Mouse (Mus musculus) T-helper 2 cell (primary cell): ENCODE data around the gene Dcaf8.
"Not testable (repeated sequence)": the region's sequence is repeated elsewhere in the genome, so short reads cannot be mapped to it uniquely, and the experiment has no call there.

Experiments used
- in situ Hi-C: fragments of 300-600 bp; cut with MboI, MseI; formaldehyde crosslinking; loops from one replicate; pipeline ENCODE4 v1.15.1; 2025; ENCODE audit warnings: high pct_unique_total_duplicates

Dcaf8 gene

DNA sequence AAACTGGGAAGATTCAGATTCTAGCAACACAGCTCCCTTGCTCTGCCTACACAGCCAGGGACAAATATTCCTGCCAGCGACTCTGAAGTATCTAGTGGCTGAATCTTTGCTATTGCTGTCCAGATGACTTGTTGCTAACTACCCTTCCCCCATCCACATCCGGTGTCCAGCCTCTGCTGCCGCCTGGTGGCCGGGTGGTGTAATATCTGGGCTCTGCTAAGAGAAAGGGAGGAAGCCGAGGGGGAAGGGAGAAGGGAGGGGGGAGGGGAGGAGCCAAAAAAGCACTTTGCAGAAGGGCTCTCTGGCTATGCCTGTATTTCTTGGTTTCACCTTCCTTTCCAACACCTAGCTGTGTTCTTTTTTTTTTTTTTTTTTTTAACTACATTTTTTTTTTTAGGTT, 69.3 kb downstream of the Dcaf8 start:
- in situ Hi-C loops: loop anchor here (25.0 kb wide), 1 partner anchor 1355 kb away; the partner anchor contains the start of gene Atf6

DNA sequence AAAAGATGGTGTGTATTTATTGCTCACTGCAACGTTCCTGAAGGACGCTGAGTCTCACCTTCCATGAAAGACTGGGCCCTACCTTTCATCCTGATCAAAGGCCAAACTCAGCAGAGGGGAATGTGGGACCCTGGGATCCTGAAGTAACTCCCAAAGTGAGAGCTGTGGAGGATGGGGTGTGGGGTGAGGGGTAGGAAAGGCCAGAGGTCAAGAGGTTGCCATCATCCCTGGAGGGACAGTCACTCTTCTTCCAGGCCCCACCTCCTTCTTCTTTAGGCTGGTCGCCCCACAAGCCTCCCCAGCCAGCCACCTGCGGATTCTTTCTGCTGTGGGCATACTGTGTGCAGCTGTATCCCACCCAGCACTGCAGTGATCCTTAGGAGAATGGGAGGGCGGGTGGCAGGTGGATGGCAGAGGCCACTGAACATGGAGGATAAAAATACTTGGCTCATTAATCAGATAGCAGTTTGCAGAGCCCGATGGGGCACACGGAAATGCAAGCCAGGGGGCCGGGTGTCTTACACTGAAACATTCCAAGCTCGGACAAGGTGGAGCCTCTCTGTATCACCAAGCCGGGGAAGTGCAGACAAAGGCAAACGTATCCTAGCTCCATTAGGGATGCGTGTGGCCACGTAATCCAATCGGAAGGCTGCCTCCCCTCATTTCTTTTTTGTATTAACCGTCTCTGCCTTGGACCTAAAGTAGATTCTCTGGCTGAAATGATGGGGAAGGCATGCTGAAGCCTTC, 70.5 kb downstream of the Dcaf8 start:
- in situ Hi-C loops: loop anchor here (25.0 kb wide), 1 partner anchor 1356 kb away; the partner anchor contains the start of gene Atf6

DNA sequence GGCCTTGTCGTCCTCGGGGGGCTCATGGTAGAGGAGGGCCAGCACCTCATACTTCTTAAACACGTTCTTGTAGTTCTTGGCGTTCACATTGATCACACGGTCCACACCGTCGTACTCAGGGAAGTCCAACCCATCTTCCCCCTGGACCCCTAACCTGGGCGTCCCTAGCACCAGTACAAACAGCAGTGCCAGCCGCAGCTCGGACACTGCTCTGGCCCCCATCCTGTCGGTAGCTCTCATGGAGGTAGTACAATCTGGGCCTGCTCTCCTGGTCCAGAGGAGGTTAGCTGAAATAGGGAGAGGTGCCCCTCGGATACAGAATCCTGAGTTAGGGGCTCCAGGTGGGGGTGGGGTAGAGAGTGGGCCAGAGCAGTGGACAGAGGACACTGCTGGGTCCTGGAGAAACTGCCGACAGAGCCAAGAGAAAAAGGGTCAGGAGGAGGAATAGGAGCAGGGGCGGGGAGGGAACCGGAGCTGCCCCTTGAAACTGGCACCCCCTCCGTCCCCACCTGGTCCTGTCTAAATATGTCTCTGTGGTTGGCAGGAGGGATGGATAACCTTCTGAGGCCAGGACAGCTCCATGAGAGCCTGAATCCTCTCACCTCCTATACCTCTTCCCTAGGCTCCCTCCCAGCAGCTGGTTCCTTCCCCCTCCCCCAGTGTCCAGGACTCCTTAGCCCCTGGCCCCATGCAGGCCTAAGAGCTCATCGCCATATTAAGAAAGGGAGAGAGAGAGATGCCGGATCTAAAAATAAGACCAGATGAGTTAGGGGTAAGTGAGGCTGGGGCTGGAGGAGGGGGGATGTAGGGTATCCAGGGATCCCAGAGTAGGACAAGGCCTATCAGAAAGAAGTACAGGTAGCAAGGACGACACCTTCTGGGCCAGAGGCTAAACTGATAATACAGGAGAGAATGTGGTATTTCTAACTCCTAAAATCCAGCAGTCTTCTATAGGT, 71.8 kb downstream of the Dcaf8 start, which contains the start of gene Casq1:
Gene Casq1, minus strand, starts transcription at position 418 of the 956 bp plus-strand sequence.
- in situ Hi-C loops: loop anchor here (25.0 kb wide), 1 partner anchor 1357 kb away; the partner anchor contains the start of gene Atf6

DNA sequence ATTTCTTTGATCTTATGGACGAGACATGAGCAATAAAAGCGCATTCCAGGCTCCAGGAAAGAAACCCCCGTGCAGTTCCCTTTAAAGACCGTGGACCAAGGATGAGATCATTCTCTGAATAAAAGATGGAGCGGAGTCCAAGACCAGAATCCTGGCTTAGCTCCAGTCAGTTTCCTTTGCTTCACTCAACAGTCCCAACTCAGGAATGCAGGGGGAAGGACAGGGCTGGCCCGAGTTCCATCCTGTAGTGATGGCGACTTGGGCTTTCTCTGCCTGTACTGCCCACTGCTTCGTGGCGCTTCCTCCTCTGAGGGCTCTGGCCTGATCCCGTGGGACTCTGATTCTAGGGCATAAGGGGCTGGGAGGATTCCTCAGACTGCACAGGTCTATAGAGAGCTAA, 72.5 kb downstream of the Dcaf8 start:
- in situ Hi-C loops: loop anchor here (25.0 kb wide), 1 partner anchor 1358 kb away; the partner anchor contains the start of gene Atf6

DNA sequence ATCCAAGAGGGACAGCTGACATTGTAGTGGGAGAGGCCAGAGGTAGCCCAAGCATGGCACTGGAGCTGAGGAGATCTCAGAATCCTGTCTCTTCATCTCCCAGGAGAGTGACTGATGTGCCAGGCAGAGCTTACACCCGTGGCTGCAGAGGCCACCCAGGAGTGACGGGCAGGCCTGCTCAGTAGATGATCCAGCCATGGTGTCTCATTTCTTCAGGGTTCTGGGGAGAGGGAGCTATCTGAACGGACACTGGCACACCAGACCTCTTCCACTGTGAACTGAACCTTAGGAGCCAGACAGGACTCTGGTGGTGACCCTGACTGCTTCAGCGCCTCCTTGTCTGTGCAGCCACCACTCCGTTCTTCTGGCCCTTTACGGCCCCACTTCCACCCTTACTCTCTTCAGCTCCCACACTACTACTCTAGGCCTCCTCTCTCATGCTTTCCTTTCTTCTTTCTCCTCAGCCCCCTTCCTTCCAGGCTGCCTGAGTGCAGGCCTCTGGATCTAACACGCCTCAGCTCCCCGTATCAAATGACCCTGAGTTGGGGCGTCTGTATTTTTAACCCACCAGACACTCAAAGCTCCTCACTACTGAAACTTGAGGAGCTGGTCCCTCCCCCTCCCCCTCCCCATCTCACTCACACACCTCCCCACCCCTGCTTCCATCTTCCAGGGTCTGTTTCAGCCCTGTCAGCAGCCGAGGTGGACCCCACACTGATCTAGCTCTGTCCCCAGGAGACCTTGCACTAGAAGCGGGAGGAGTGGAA, 73.6 kb downstream of the Dcaf8 start:
- in situ Hi-C loops: loop anchor here (25.0 kb wide), 1 partner anchor 1359 kb away; the partner anchor contains the start of gene Atf6

DNA sequence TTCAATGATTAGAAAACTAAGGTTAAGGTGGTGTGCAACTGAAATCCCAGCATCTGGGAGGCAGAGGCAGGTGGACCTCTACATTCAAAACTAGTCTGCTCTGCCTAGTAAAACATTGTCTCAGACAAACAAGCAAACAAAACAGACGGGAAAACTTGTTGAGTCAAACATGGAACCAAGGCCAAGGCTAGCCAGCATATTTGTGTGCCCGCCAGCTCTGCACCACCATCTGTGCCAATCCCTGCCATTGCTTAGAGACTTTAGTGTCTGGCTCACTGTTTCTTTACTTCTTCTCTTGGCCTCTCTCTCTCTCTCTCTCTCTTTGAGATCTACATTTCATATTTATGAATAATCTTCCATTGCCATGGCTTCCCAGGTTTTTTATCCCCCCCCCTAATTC, 80.3 kb downstream of the Dcaf8 start:
- in situ Hi-C loops: no loop called here

DNA sequence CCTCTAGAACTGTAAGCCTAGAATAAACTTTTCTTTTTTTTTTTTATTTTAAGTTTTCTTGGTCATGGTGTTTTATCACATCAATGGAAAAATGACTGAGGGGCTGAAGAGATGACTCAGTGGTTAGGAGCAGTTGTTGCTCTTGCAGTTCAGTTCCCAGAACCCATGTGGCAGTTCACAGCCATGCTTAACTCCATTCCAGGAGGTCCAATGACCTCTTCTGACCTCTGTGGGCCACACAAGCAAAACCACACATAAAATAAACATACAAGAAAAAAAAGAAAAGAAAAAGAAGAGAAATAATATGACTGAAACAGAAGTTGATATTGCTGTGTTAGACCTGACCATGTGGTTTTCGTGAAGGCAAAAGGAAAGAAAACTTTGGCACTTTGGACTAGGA, 81.3 kb downstream of the Dcaf8 start:
- in situ Hi-C loops: no loop called here

DNA sequence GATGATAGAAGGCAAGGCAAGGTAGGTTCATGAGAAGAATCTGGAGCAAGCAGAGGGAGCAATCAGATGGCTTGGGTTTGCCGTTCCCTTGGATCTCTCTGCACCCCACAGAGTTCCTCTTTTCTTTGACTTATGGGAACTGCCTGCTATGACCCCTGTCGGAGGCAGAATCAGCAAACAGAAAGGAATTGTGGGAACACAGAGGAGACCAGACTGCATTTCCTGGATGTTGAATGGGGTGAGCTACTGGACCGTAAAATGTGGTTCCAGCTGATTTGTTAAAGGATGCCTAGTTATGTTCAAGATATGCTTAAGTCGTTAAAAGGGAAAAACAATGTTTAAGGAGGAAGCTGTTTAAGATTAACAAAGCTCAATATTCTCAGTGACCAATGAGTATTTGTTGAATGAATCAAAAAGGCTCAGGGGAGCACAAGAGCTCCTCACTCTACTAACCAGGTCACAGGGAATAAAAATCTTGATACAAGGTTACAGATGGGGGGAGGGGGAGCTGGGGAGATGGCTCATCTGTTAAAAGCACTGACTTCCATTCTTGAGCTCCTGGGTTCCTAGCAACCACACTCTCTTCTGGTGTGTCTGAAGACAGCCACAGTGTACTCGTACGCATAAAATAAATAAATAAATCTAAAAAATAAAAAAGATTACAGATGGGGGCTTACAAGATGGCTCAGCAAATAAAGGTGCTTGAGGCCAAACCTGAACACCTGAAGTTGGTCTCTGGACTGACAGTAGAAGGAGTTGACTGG, 93.2 kb downstream of the Dcaf8 start:
- in situ Hi-C loops: no loop called here

DNA sequence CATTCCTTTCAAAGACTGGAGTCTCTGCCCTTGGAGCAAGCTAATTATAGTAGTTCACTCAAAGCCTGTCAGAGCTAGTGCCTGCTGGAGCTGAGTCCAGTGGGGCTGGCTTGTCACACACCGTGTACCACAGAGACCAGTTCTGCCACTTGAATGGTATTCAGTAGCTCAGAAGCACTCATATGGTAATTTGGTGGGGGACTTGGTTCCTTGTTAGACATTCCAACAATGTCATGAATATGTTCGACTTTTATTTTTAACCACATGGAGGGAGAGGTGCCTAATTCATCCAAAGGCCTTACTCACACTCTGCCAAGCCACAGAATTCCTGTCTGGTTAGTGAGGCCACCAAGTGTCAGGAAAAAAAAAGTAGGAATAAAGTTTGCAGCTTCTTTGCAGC, 94.5 kb downstream of the Dcaf8 start:
- in situ Hi-C loops: no loop called here

DNA sequence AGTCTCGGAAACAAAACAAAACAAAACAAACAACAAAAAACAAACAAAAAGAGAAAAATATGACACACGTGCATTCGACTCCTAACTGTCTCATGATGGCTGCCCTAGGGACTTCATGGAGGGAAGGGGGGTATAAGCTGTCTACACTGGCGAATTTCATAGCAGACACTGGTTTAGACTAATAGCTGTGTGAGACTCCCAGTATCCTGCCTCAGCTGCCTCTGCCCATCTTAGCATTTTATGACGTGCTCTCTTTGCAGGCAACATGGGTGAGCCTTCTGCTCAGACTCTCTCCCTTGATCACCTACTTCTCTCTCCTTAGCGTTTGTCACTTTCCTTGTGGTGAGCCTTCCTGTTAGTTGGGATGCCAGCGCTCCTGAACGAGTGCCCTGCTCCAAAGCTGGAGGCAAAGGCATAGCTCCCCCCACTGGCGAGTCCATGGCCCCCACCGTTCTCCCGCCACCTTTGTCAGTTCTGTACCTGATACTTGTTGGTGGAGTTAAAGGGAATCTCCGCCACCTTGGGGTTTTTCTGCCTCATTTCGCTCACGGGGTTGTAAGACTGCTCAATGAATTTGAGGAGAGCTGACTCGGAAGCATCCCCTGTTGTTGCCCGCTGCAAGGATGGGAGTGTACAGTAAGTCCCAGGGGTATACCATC, 95.8 kb downstream of the Dcaf8 start:
- in situ Hi-C loops: no loop called here

DNA sequence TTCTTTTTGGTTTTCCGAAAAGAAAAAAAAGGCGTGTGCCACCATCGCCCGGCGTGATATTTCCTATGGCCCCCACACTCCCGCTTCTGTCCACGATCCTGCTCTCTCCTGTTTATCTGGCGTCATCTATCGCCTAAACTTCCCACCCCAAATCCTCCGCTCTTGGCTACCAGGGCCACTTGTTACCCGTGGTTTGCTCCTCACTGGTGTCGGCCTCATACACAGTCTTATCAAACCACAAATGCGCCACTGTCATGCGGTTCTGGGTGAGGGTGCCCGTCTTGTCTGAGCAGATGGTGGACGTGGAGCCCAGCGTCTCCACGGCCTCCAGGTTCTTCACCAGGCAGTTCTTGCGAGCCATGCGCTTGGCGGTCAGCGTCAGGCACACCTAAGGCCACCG, 96.8 kb downstream of the Dcaf8 start:
- in situ Hi-C loops: not testable (repeated sequence)
